Mouse (Mus musculus) ES-Bruce4 (cell line): Measurements from ENCODE around the gene Mcm2.

Source experiments
- CTCF ChIP-seq: IDR thresholded peaks from one replicate; pipeline ENCODE4 v1.8.1; 2011; ENCODE audit warnings: low read depth, low read length
- EP300 ChIP-seq: IDR thresholded peaks from 2 replicates; pipeline ENCODE4 v1.6.1; 2011; ENCODE audit warnings: low read depth, low read length; ENCODE audit not compliant: insufficient read depth

DNA sequence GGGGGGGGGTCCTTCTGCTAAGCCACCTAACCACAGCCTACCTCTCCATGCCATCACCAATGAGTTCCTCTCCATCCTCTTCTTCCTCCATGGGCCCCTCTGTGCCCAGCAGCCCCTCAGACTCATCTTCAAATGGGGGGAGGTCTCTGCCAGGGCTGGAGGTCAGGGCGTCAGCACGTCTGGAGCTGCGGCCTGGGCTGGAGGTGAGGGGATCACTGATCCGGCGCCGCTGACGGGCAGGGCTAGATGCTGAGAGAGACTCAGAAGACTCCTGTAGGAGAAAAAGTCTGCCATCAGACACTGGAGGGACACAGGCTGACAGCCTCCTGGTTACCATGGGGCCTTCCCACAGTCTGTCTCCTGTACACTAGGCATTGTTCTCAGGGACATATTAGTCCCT is 1.3 kb downstream of the Mcm2 start:
- TF ChIP-seq EP300 (no peak), CTCF (no peak)
